Mouse (Mus musculus) left cerebral cortex, postnatal 36 days (tissue): ENCODE results near the gene Lrrfip2. TPM values are rescaled to one million over a fixed set of nuclear protein-coding genes. Genes with fewer than 3 reads are reported as not detected.
A peak's percentile ranks its signal among the peaks of the same experiment; 100 is the strongest.

Source experiments
- DNase-seq, 2 experiments: peaks; one replicate each; pipeline ENCODE4 v3.0.0; 2021 to 2022; ENCODE audit warnings: low spot score in 2 of 2, mixed read lengths in 1 of 2
- intact Hi-C: fragments of 180-260 bp; cut with DNase I; formaldehyde crosslinking; loops from one replicate; pipeline ENCODE4 v1.15.1; 2025
- total RNA-seq, 2 experiments: library from RNA; stranded (reverse); gene quantifications; 2 replicates each; pipeline ENCODE4 v1.2.3; 2021

Lrrfip2 gene
- total RNA-seq = 10 to 100 TPM; 37.1 to 47.9 TPM

GRCm38 (mm10) chr9:111117126-111117642, at the start of gene Lrrfip2:
Lrrfip2 (plus strand) TSS chr9:111117592.
- no peak for DNase-seq
- intact Hi-C loops = loop anchor here (5.0 kb wide), 2 partner anchors 90 to 155 kb away; partner anchors contain the start of genes Epm2aip1 and Mlh1

DNA sequence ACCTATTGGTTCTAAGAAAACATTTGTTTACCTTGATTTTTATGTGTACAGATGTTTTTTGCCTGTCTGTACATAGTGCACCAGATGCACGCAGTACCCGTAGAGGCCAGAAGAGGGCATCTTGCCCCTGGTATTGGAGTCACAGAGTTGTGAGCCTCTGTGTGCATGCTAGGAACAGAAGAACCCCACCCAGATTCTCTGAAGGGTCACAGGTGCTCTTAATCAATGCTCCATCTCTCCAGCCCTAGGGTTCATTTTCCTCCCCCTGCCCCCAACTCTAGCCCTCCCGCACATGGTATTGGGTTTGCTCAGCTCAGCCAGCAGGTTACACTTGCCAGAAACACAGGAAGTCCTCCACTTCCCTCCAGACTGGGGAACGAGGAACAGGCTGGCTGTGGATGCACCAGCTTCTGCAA, 46.8 kb upstream of the Lrrfip2 start:
- DNase-seq = no peak
- intact Hi-C loops = loop anchor here (5.0 kb wide), 1 partner anchor 148 kb away; no protein-coding TSS in a partner anchor

GRCm38 (mm10) chr9:111072175-111072574, 45.2 kb upstream of the Lrrfip2 start:
- intact Hi-C loops = loop anchor here (2.0 to 5.0 kb wide), 2 partner anchors 75 to 150 kb away; no protein-coding TSS in a partner anchor
- peak in 1 of 2 experiments; percentile 17 for DNase-seq

GRCm38 (mm10) chr9:111072971-111073370, 44.4 kb upstream of the Lrrfip2 start:
- intact Hi-C loops = loop anchor here (2.0 to 5.0 kb wide), 2 partner anchors 76 to 151 kb away; no protein-coding TSS in a partner anchor

DNA sequence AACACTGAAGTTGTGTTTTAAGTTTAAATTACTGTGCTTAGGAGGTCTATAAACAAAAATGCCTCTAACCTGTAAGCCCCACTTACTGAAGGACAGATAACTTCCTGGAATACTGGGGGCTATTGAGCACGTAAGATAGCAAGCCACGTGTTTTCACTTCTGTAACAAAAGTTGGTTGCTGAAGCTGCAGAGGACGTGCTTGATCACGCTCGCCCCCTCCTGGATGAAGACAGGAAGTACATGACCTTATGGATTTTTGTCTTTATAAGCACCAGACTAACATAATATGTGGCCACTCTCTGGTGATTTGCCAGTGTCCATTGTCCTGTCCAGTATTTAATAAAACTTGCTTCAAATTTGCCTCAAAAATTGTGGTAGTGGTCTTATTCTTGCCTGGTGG, 39.6 kb upstream of the Lrrfip2 start:
- intact Hi-C loops = no loop called here
- no peak for DNase-seq

More at GRCm38 (mm10) chr9:111072971-111073370, 44.4 kb upstream of the Lrrfip2 start:
- no peak for DNase-seq

DNA sequence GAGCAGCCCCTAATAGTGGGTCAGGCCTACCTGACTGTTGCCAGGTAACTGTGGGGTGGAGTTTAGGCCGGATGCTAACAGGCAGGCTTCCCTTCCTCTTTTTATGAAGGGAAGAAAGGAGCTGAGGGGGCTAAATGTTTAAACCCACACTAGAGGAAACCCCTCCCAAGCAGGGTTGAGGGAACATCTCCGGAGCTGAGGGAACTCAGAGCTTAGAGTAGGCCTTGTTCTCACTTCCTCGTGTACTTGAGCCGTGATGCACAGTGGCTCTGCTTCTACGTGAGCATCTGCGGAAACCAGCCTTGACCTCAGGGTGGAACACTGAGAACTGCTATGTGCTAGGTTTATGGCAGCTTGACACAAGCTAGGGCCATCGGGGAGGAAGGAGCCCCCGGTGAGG, 36.6 kb upstream of the Lrrfip2 start:
- intact Hi-C loops = no loop called here

DNA sequence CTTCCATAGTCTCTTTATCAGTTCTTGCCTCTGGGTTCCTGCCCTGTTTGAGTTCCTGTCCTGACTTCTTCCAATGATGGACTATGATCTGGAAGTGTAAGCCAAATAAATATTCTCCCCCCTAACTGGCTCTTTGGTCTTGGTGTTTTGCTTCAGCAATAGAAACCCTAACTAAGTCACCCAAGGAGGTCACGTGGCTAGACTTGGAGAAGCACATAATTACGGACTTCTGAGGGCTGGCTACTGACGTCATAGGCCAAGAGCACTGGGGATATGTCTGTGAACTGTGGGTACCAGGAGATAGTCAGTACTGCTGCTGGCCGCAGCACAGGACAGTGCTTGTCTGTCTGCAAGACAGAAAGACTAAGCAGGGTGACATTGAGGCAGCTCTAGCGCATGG, 35.6 kb upstream of the Lrrfip2 start:
- DNase-seq = no peak
- intact Hi-C loops = no loop called here

More for the DNA sequence above, 36.6 kb upstream of the Lrrfip2 start:
- DNase-seq = no peak

- intact Hi-C loops = no loop called here
- DNase-seq = no peak
These were observed 32.1 kb upstream of the Lrrfip2 start for GRCm38 (mm10) chr9:111085329-111085728.

- intact Hi-C loops = no loop called here
- DNase-seq = no peak
These were observed 31.3 kb upstream of the Lrrfip2 start for GRCm38 (mm10) chr9:111086137-111086536.

DNA sequence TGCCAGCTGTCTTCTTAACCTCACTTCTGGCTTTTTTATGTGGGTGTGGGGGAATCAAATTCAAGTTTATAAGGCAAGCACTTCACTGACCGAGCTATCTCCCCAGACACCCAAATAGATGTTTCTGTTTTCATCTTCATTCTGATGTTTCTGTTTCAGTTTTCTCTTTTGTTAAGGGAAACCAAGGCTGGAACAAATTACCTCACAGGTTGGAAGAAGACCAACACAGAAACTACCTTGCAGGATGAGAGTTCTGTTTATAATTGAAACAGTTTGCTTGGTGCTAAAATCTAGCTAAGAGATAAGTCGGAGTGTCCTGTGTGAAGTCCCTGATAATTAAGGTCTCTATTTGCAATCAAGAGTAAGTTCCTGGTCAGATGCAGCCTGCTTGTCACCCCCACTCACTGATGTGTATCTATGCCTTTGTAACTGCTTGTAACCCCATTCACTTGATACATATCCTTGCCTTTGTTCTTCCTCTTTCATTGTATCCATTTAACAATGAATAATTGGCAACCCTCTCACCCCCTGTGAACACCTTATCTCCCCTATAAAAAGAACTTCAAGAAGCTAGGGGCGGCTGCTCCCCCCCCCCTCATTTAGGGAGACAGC, 30.3 kb upstream of the Lrrfip2 start:
- no peak for DNase-seq
- intact Hi-C loops = no loop called here

DNA sequence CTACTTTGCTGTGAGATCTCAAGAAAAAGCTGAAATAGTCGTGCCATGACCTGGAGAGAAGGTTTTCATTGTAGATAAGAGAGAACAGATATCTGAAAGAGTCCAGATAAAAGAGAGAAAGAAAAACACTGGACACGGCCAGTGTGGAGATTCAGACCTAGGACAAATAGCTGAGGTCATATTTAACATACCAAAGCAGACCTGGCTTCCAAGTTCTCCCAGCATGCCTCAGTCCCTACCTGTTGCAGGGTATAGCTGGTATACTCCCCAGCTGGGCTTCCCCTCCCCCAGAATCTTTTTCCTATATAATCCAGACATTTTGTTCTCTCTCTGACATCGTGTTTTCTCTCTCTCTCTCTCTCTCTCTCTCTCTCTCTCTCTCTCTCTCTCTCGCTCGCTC, 29.4 kb upstream of the Lrrfip2 start:
- no peak for DNase-seq
- intact Hi-C loops = no loop called here

- intact Hi-C loops = no loop called here
- DNase-seq = no peak
These were observed 28.5 kb upstream of the Lrrfip2 start for GRCm38 (mm10) chr9:111088886-111089285.

DNA sequence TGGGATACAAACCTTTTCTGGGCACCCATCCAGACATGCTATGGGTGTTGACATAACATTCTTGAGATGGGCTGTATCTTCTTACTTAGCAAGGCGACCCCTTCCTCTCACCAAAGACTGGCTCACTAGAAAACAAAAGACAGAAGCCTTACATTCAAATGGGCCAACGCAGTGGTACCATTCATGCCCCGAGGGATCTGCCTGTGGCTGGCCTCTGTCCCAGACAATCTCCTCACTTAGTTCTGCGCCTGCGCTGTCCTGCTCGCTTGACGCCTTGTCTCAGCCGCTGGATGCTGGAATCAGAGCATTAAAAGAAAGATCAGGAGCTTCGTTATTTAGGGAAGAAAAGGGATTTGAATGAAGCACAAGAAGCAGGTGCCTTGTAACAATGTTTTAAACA, 24.7 kb upstream of the Lrrfip2 start:
- intact Hi-C loops = loop anchor here (5.0 kb wide), 1 partner anchor 155 kb away; no protein-coding TSS in a partner anchor
- DNase-seq = no peak

DNA sequence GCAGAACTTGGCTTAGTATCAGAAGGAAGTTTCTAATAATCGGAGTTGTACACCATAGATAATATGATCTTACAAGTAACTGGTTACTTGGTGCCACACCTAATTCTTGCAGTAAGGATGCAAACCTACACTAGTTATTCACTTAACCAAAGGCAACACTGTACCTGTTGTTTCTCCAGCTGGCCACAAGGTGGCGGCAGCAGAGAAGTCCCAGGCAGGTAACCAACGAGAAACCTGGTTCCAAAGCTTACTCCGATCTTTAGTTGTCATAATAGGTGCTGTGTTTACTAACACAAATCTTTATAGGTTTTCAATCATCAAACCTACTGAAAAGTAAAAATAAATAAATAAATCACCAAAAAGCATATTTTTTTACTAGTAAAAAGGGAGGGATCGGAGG, 24.3 kb upstream of the Lrrfip2 start:
- peak; percentile 30 to 35 for DNase-seq
- intact Hi-C loops = loop anchor here (5.0 kb wide), 1 partner anchor 154 kb away; no protein-coding TSS in a partner anchor

DNA sequence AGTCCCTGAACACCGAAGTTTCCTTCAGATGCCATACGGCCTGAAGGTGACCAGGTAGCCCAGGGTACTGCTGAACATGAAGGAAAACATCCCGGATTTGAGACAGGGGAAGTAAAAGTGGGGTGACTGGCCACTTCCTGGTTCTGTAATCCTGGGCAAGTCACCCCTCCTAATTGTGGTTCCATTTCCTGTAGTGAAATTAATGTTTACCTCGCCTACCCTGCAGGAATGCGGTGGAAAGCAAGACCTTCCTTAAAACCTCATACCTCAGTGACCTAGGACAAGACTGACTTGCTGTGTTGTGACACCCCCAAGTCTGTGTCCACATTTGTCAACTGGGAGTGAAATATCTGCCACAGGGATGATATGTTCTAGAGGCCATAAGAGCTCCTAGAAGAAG, 22.8 kb upstream of the Lrrfip2 start:
- DNase-seq = no peak
- intact Hi-C loops = loop anchor here (5.0 kb wide), 1 partner anchor 153 kb away; no protein-coding TSS in a partner anchor

DNA sequence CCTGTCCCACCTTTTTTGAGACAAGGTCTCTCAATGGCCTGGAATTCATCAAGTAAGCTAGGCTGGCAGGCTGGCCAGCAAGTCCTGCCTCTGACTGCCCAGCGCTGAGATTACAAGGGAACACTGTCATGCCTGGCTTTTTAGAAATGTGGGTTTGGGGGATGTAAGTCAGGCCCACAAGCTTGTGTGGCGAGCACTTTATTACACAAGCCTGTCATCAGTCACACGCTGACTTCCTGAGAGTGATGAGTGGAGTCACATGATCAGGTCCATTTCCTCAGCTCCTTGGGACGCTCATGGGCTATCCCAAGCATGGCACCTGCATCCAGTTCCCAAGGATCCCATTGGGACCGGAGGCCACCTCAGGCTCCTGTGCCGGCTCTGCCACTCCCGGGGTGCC, 21.7 kb upstream of the Lrrfip2 start:
- no peak for DNase-seq
- intact Hi-C loops = no loop called here

GRCm38 (mm10) chr9:111096419-111097326, 20.7 kb upstream of the Lrrfip2 start:
- DNase-seq = no peak
- intact Hi-C loops = no loop called here

DNA sequence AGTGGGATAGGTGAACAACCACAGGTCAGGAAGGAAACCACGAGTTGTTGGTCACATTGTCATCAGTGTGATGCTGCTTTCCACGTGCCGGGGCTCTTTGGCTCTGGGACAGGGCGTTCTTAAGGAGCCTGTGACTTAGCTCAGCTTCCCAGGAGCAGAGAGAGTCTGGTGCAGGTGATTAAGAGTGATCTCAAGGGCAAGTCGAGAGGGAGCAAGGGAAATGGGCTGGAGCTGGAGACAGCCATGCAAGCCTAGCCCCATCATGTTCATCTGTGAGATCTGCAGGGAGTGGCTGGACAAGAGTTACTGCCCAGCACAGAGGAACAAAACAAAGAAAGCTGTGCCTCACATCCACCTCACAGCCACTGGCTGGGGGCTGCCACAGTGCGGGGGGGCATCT, 19.8 kb upstream of the Lrrfip2 start:
- intact Hi-C loops = no loop called here

GRCm38 (mm10) chr9:111100406-111100805, 17.0 kb upstream of the Lrrfip2 start:
- intact Hi-C loops = no loop called here
- DNase-seq = no peak

More for the DNA sequence above, 19.8 kb upstream of the Lrrfip2 start:
- DNase-seq = no peak

GRCm38 (mm10) chr9:111103293-111103692, 14.1 kb upstream of the Lrrfip2 start:
- intact Hi-C loops = no loop called here
- DNase-seq = no peak
